10 mouse cellular contexts compared by ENCODE assay signal in the genomic region with DNA sequence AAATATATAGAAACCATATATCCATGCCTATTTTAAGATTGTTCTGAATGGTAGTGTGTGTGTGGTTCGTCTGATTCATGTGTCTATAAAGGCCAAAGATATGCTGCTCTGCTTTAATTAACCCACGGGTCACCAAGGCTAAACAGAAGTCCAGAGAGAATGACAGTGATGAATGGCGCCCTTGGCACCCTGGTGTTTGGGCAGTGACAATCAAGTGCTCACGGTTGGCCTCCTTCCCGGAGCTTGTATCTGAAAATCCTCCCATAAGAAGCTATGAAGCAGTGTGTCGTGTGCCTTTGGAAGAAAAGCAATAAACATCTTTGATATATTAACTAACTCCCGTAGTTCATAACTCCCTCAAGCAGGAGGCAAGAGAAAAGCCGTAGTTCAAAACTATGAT.
DNase-seq lines count a peak whose midpoint lies in the region; ATAC-seq and TF ChIP-seq lines count a peak whose summit lies in the region.
"Had no signal": no experiment of that assay in that cellular context is flagged by ENCODE, and none has a peak within 500 bp of the region (broad histone marks: within the 10 kb centered on the region; RNA-seq: fewer than 3 reads in every experiment).

No protein-coding gene starts in this region.

- no peak for TF ChIP-seq CTCF in thymus, adult 2 months (IDR thresholded peaks at IDR 0.05; ENCODE audit: borderline replicate concordance, control insufficient read depth, extremely low read depth, insufficient read depth, low read length, poor library complexity)

- H3K36me3 ChIP-seq in lung, embryonic 15.5 days: no peaks in the 10 kb centered on the region
- no peaks in the 10 kb centered on the region for H3K36me3 ChIP-seq in thymus, adult 2 months (ENCODE audit: control insufficient read depth, insufficient read depth, low read length)
- H3K36me3 ChIP-seq: embryonic facial prominence, embryonic 12.5 days; limb, embryonic 13.5 days had no signal

- H3K4me3 ChIP-seq in lung, embryonic 15.5 days: 0 out of 2 replicates have a peak overlapping the region, but pooled peaks have one; percentile 5
- no peak overlapping the region for H3K4me3 ChIP-seq in thymus, adult 2 months (ENCODE audit: control insufficient read depth, insufficient read depth, low read length)
- H3K4me3 ChIP-seq: embryonic facial prominence, embryonic 12.5 days; limb, embryonic 13.5 days had no signal

- H3K9ac ChIP-seq in lung, embryonic 15.5 days: no peak overlapping the region
- H3K9ac ChIP-seq: embryonic facial prominence, embryonic 12.5 days; limb, embryonic 13.5 days had no signal

- peak overlapping the region; percentile 37; the same call in 1 of the 2 replicates for H3K4me2 ChIP-seq in lung, embryonic 15.5 days
- H3K4me2 ChIP-seq: embryonic facial prominence, embryonic 12.5 days; limb, embryonic 13.5 days had no signal

- WGBS in lung, embryonic 15.5 days: 17% methylated on average over 8 of the region's 8 CpGs
- WGBS in thymus, adult 2 months: 88% methylated on average over 8 of the region's 8 CpGs

- peaks cover 8% of the 10 kb centered on the region for H3K4me1 ChIP-seq in lung, embryonic 15.5 days
- no peaks in the 10 kb centered on the region for H3K4me1 ChIP-seq in thymus, adult 2 months (replicated peaks; ENCODE audit: control insufficient read depth, insufficient read depth, low read length)
- H3K4me1 ChIP-seq: embryonic facial prominence, embryonic 12.5 days; limb, embryonic 13.5 days had no signal

- no peak overlapping the region for H3K27ac ChIP-seq in lung, embryonic 15.5 days
- no peak overlapping the region for H3K27ac ChIP-seq in thymus, adult 2 months (ENCODE audit: control insufficient read depth, insufficient read depth, low read length)
- H3K27ac ChIP-seq: embryonic facial prominence, embryonic 12.5 days; limb, embryonic 13.5 days had no signal

- TF ChIP-seq POLR2A in thymus, adult 2 months (IDR thresholded peaks at IDR 0.05; ENCODE audit: control insufficient read depth, extremely low read depth, insufficient read depth, low read length, poor library complexity): no peak

- H3K27me3 ChIP-seq in lung, embryonic 15.5 days: no peaks in the 10 kb centered on the region
- no peaks in the 10 kb centered on the region for H3K27me3 ChIP-seq in thymus, adult 2 months (ENCODE audit: control insufficient read depth, insufficient read depth, low read length)
- H3K27me3 ChIP-seq: embryonic facial prominence, embryonic 12.5 days; limb, embryonic 13.5 days had no signal

- DNase-seq in lung, adult 18-20 months: no peak
- peak; percentile 46 to 72 for DNase-seq in cerebellum, postnatal 25 days
- peak; percentile 28 to 46 for DNase-seq in kidney, adult 8-10 months
- peak; percentile 86 for DNase-seq in retina, postnatal 1 day
- DNase-seq in spleen, adult 12 weeks (ENCODE audit: low spot score): no peak
- DNase-seq in thymus, adult 2 months: no peak
- DNase-seq in layer of hippocampus, adult 18-20 months (ENCODE audit: low spot score in 2 of 2): no peak

- no peak for ATAC-seq in lung, embryonic 15.5 days (ENCODE audit: borderline replicate concordance, extremely low read depth, low FRiP score, low TSS enrichment)

- H3K9me3 ChIP-seq in lung, embryonic 15.5 days: no peaks in the 10 kb centered on the region
- H3K9me3 ChIP-seq: embryonic facial prominence, embryonic 12.5 days; limb, embryonic 13.5 days had no signal

Comparison
In these comparisons a context has a peak if more than half of its experiments do, and no peak if none do; other contexts are left out.
1. DNase-seq: peak in cerebellum, postnatal 25 days (2 of 2), kidney, adult 8-10 months (2 of 2) and retina, postnatal 1 day (single experiment); none in lung, adult 18-20 months (0 of 2), spleen, adult 12 weeks (single experiment), thymus, adult 2 months (single experiment) and layer of hippocampus, adult 18-20 months (0 of 2).